Mouse (Mus musculus) cerebellum, adult 2 months (tissue): ENCODE measurements around the gene Dscaml1.

ENCODE experiments used
- CTCF ChIP-seq: fragments of 200-500 bp; IDR thresholded peaks from 2 replicates; pipeline ENCODE4 v1.5.1; 2011; ENCODE audit warnings: low read depth, mild to moderate bottlenecking, control low read depth, low read length, moderate library complexity, borderline replicate concordance; ENCODE audit not compliant: insufficient read depth
- POLR2A ChIP-seq: fragments of 200-500 bp; IDR thresholded peaks from 2 replicates; pipeline ENCODE4 v1.6.1; 2011; ENCODE audit warnings: low read length, control low read depth, borderline replicate concordance; ENCODE audit not compliant: insufficient read depth

DNA sequence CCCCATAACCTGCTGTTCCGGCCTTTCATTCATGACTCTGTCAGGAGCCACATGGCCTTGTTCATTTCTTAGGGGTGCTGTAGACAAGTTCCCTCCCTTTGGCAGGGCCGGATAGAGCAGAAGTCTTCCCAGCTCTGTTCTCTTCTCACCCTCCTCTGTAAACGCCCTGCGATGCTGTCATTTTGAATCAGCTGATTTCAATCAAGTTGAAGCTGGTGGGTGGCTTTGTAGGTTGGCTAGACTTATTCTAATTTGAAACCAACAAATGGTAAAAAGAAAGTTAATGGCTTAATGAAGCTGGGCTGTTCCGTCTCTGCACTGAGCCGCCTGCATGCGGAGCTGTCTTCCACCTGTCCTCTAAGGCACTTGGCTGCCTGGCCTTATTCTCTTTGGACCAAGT, 161.3 kb downstream of the Dscaml1 start:
- TF ChIP-seq CTCF = no peak
- TF ChIP-seq POLR2A = no peak
